4 mouse cellular contexts compared by ENCODE assay signal in genomic region chr12:26104372-26104771, GRCm38 (mm10).
"Had no signal": no experiment of that assay in that cellular context is flagged by ENCODE, and none has a peak within 500 bp of the region (broad histone marks: within the 10 kb centered on the region; RNA-seq: fewer than 3 reads in every experiment).

No protein-coding gene starts in this region.

- DNase-seq: kidney, postnatal 14 days; lung, postnatal 36 days; right cerebral cortex, postnatal 14 days; thymus, adult 2 months had no signal
